Comparison of ENCODE assay signal across 8 mouse cellular contexts in the genomic region with DNA sequence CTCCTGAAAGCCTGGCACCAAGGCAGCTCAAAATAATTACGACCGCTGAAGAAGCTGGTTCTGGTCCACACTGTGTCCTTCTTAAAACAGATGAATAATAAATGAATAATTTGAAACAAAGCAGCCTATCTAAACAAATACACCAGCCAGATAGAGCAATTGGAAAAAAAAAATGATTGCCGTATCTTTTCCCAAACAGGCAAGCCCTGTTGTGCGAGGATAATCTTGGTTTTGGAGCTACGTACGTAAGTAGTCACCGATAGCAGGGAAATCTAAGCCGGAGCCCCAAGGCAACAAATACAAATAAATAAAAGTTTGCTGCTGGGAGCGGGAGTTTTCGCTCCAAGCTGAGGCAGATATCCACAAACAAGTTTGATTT. TPM values are rescaled to one million over a fixed set of nuclear protein-coding genes. Genes with fewer than 3 reads are reported as not detected.
A peak's percentile ranks its signal among the peaks of the same experiment; 100 is the strongest.
DNase-seq lines count a peak whose midpoint lies in the region; ATAC-seq and TF ChIP-seq lines count a peak whose summit lies in the region.

No protein-coding gene starts in this region.

- 22% methylated on average over 10 of the region's 10 CpGs for WGBS in heart, embryonic 10.5 days
- 25% methylated on average over 10 of the region's 10 CpGs for WGBS in hindbrain, embryonic 11.5 days
- 22% methylated on average over 10 of the region's 10 CpGs for WGBS in liver, postnatal 0 days (ENCODE audit: insufficient replicate concordance)

- no peak overlapping the region for H3K9ac ChIP-seq in hindbrain, embryonic 11.5 days (ENCODE audit: low read depth, low read length)
- H3K9ac ChIP-seq in liver, postnatal 0 days (replicated peaks): no peak overlapping the region

- no peaks in the 10 kb centered on the region for H3K36me3 ChIP-seq in heart, embryonic 10.5 days
- H3K36me3 ChIP-seq in E14TG2a.4 (ENCODE audit: insufficient read depth, low read length): no peaks in the 10 kb centered on the region
- H3K36me3 ChIP-seq in hindbrain, embryonic 11.5 days (ENCODE audit: control insufficient read depth, insufficient read depth, low read length): no peaks in the 10 kb centered on the region
- H3K36me3 ChIP-seq in liver, postnatal 0 days (replicated peaks; ENCODE audit: insufficient read depth, low read length): no peaks in the 10 kb centered on the region

- H3K4me1 ChIP-seq in heart, embryonic 10.5 days: peaks cover 7% of the 10 kb centered on the region; the same call in 1 of the 2 replicates
- peaks cover 15% of the 10 kb centered on the region for H3K4me1 ChIP-seq in E14TG2a.4 (replicated peaks; ENCODE audit: low read depth, low read length)
- H3K4me1 ChIP-seq in hindbrain, embryonic 11.5 days (replicated peaks; ENCODE audit: control insufficient read depth, insufficient read depth, low read length): peaks cover 3% of the 10 kb centered on the region; the same call in 1 of the 2 replicates
- H3K4me1 ChIP-seq in liver, postnatal 0 days (ENCODE audit: insufficient read depth): peaks cover 5% of the 10 kb centered on the region; the same call in 1 of the 2 replicates

- no peak for TF ChIP-seq EP300 in liver, postnatal 0 days (IDR thresholded peaks at IDR 0.05; ENCODE audit: low read depth)

- TF ChIP-seq CTCF in E14TG2a.4 (conservative IDR thresholded peaks at IDR 0.05; ENCODE audit: low read length): no peak
- TF ChIP-seq CTCF in liver, postnatal 0 days (IDR thresholded peaks at IDR 0.05; ENCODE audit: low read depth): no peak

- H3K27me3 ChIP-seq in heart, embryonic 10.5 days (ENCODE audit: insufficient read depth, poor library complexity, severe bottlenecking): peaks cover 38% of the 10 kb centered on the region
- H3K27me3 ChIP-seq in E14TG2a.4 (ENCODE audit: insufficient read depth, low read length): peaks cover 29% of the 10 kb centered on the region
- peaks cover 17% of the 10 kb centered on the region for H3K27me3 ChIP-seq in hindbrain, embryonic 11.5 days (ENCODE audit: control insufficient read depth, insufficient read depth, low read length)
- H3K27me3 ChIP-seq in liver, postnatal 0 days (ENCODE audit: insufficient read depth, low read length): peaks cover 23% of the 10 kb centered on the region

- H3K4me3 ChIP-seq in heart, embryonic 10.5 days: peak overlapping the region; percentile 67
- peak overlapping the region; percentile 84 for H3K4me3 ChIP-seq in E14TG2a.4 (replicated peaks; ENCODE audit: low read length)
- H3K4me3 ChIP-seq in hindbrain, embryonic 11.5 days (ENCODE audit: low read depth, low read length): peak overlapping the region; percentile 39
- H3K4me3 ChIP-seq in liver, postnatal 0 days (ENCODE audit: low read depth, low read length): no peak overlapping the region

- H3K4me2 ChIP-seq in hindbrain, embryonic 11.5 days (replicated peaks; ENCODE audit: low read depth, low read length): peak overlapping the region; percentile 91
- peak overlapping the region; percentile 64; the same call in 1 of the 2 replicates for H3K4me2 ChIP-seq in liver, postnatal 0 days (ENCODE audit: low read depth, low read length)

- no peak for ATAC-seq in hindbrain, embryonic 11.5 days (ENCODE audit: low FRiP score)
- ATAC-seq in liver, postnatal 0 days: no peak

- no peak overlapping the region for H3K27ac ChIP-seq in heart, embryonic 10.5 days
- H3K27ac ChIP-seq in hindbrain, embryonic 11.5 days (ENCODE audit: low read depth, low read length): no peak overlapping the region
- H3K27ac ChIP-seq in liver, postnatal 0 days (ENCODE audit: low read depth): no peak overlapping the region

- no peaks in the 10 kb centered on the region for H3K9me3 ChIP-seq in heart, embryonic 10.5 days
- H3K9me3 ChIP-seq in E14TG2a.4 (ENCODE audit: low read length): no peaks in the 10 kb centered on the region
- no peaks in the 10 kb centered on the region for H3K9me3 ChIP-seq in hindbrain, embryonic 11.5 days (ENCODE audit: control insufficient read depth, low read length)
- H3K9me3 ChIP-seq in liver, postnatal 0 days (ENCODE audit: low read length): no peaks in the 10 kb centered on the region

- no peak for DNase-seq in heart, embryonic 10.5 days (ENCODE audit: low spot score)
- DNase-seq in heart, postnatal 4 days: no peak
- no peak for DNase-seq in hindbrain, embryonic 11.5 days (ENCODE audit: low spot score)
- no peak for DNase-seq in liver, postnatal 0 days
- no peak for DNase-seq in layer of hippocampus, postnatal 25 days (ENCODE audit: extremely low spot score in 1 of 2, low spot score in 1 of 2)
- no peak for DNase-seq in adrenal gland, adult 18-20 months (ENCODE audit: low spot score in 2 of 2)
- no peak for DNase-seq in cerebellum, adult 9-11 months

RNA-seq across cellular contexts. Expression of a gene that starts 0.8 kb away (rescaled TPM):
- polyA plus RNA-seq in heart, embryonic 10.5 days (2016; fragmentation: Nextera tagmentation; extraction: Ambion mirVana): 0.28 and 1.3 TPM in 2 replicates
- 1 to 10 TPM; 2.3 to 2.5 TPM for total RNA-seq in heart, postnatal 4 days (2021)
- 0.54 and 0.57 TPM in 2 replicates for polyA plus RNA-seq in hindbrain, embryonic 11.5 days (2014; fragmentation: Nextera tagmentation; extraction: Ambion mirVana)
- polyA plus RNA-seq in liver, postnatal 0 days (2015; fragmentation: Nextera tagmentation; extraction: Ambion mirVana): 0.07 TPM in 1 of 2 replicates, not detected in the other
- total RNA-seq in layer of hippocampus, postnatal 25 days (2021): 1 to 10 TPM; 1.3 to 2.0 TPM
- 1 to 10 TPM; 1.8 to 1.9 TPM for total RNA-seq in adrenal gland, adult 18-20 months (2021)
